Mouse (Mus musculus): Measurements from ENCODE around the gene Ddx20.

- TF ChIP-seq CTCF (conservative IDR thresholded peaks at IDR 0.05; ENCODE audit: low read length) (no peak), NANOG (IDR thresholded peaks at IDR 0.05; ENCODE audit: borderline replicate concordance, low read length) (no peak), POU5F1 (IDR thresholded peaks at IDR 0.05; ENCODE audit: borderline replicate concordance, low read length) (no peak)
Observed at GRCm38 (mm10) chr3:105719979-105720378, 32.6 kb upstream of the Ddx20 start.

Data from E14TG2a.4 (cell line).